Mouse (Mus musculus) CH12.LX (cell line): ENCODE results near the gene Spsb2.

ENCODE experiments used
- MAX ChIP-seq: IDR thresholded peaks from 2 replicates; pipeline ENCODE4 v1.6.1; 2011; ENCODE audit warnings: low read length, improper control_type of control experiment
- SIN3A ChIP-seq: IDR thresholded peaks from 2 replicates; pipeline ENCODE4 v1.6.1; 2012; ENCODE audit warnings: low read length, improper control_type of control experiment, inconsistent platforms

DNA sequence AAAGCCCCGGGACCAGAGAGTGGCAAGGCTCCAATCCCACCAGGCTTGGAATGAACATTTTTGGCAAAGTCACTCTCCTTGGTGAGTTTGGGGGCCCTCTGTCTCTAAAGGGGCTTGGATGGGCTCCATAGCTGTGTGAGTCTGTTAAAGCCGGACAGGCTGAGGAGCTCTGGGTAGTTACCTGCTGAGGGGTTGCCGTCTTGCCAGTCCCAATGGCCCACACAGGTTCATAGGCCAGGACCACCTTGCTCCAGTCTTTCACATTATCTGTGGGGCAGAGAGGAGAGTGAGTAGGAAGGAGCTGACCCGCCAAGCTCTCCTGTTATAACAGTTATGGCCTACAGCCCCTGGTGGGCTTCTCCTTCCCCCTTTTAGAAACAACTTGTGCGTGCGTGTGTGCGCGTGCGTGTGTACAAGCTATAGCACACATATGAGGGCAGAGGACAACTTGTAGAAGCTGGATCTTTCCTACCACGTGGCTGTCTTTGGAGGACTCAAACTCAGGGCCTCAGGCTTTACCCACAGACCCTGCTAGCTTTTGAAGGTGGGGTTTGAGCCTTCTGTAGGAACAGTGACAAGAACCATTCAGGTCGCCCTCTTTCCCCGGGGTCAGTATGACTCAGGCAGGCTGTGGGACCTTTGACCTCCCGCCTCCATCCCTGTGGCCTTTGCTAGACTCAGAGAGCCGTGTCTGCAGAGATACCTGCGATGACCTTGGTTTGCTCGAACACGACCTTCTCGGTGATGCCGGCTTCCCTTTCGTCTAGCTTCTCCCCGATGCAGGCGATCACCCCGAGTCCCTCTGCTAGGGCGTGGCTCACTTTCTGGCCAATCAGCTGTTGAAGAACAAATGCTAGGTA is 3.5 kb downstream of the Spsb2 start:
- no peak for TF ChIP-seq MAX
- no peak for TF ChIP-seq SIN3A
